Mouse (Mus musculus): Measurements from ENCODE around the gene Gdf9.

GRCm38 (mm10) chr11:53433057-53433456, 2.2 kb downstream of the Gdf9 start:
- TF ChIP-seq CTCF (IDR thresholded peaks at IDR 0.05): no peak
- TF ChIP-seq POLR2A (IDR thresholded peaks at IDR 0.05; ENCODE audit: insufficient read depth, low read depth, low read length): no peak
- no peak for TF ChIP-seq EP300 (IDR thresholded peaks at IDR 0.05; ENCODE audit: insufficient read depth, low read depth, low read length)

All from heart, adult 2 months (tissue).